Mouse (Mus musculus) forebrain, embryonic 11.5 days (tissue): ENCODE measurements at regions not wholly inside any gene's neighbourhood (a gene's known extent, or its start where the extent isn't known, plus 50 kb on each side); places are given as distances from the start of the nearest gene placed in this dataset.
"Not testable (repeated sequence)": the region's sequence is repeated elsewhere in the genome, so short reads cannot be mapped to it uniquely, and the experiment has no call there.

ENCODE experiments used
- ATAC-seq: fragments of 200-750 bp; cut with Nextera tagmentation; replicated peaks from 2 replicates; pipeline ENCODE4 v1.8.0; 2017; ENCODE audit warnings: moderate TSS enrichment; ENCODE audit not compliant: low FRiP score
- DNase-seq: peaks from one replicate; pipeline ENCODE4 v3.0.0-alpha.2; 2017; ENCODE audit warnings: low spot score
- H3K27ac ChIP-seq: fragments of 300-500 bp; sonication (generic); 2 replicates; pipeline ENCODE4 v1.5.1; 2014; ENCODE audit warnings: low read depth, low read length
- H3K27me3 ChIP-seq: fragments of 300-500 bp; sonication (generic); 2 replicates; pipeline ENCODE4 v1.6.1; 2014; ENCODE audit warnings: mild to moderate bottlenecking, low read length, mixed read lengths; ENCODE audit not compliant: control insufficient read depth, insufficient read depth
- H3K36me3 ChIP-seq: fragments of 300-500 bp; sonication (generic); 2 replicates; pipeline ENCODE4 v1.6.1; 2014; ENCODE audit warnings: mild to moderate bottlenecking, low read length, moderate library complexity, mixed read lengths; ENCODE audit not compliant: control insufficient read depth, insufficient read depth
- H3K4me1 ChIP-seq: fragments of 300-500 bp; sonication (generic); replicated peaks from 2 replicates; pipeline ENCODE4 v1.6.1; 2014; ENCODE audit warnings: low read length, mixed read lengths; ENCODE audit not compliant: control insufficient read depth, insufficient read depth
- H3K4me2 ChIP-seq: fragments of 300-500 bp; sonication (generic); 2 replicates; pipeline ENCODE4 v1.6.1; 2014; ENCODE audit warnings: low read depth, mild to moderate bottlenecking, low read length, moderate library complexity, mixed read lengths; ENCODE audit not compliant: severe bottlenecking
- H3K4me3 ChIP-seq: fragments of 300-500 bp; sonication (generic); 2 replicates; pipeline ENCODE4 v1.5.1; 2014; ENCODE audit warnings: low read depth, low read length
- H3K9ac ChIP-seq: fragments of 300-500 bp; sonication (generic); 2 replicates; pipeline ENCODE4 v1.6.1; 2014; ENCODE audit warnings: low read length
- H3K9me3 ChIP-seq: fragments of 300-500 bp; sonication (generic); 2 replicates; pipeline ENCODE4 v1.6.1; 2016; ENCODE audit warnings: low read length, mixed read lengths; ENCODE audit not compliant: control insufficient read depth
- WGBS: fragments of 180-500 bp; shearing (Covaris S2); extraction: QIAGEN DNeasy Blood & Tissue Kit; methylation state at CpG from one replicate; pipeline ENCODE4 v1.1.7; 2014; 5-methylcytosine and 5-hydroxymethylcytosine counted together

- no peaks in the 10 kb centered on the region for H3K27me3 ChIP-seq
- no peaks in the 10 kb centered on the region for H3K36me3 ChIP-seq
- no peak for ATAC-seq
- no peaks in the 10 kb centered on the region for H3K9me3 ChIP-seq
- no peak overlapping the region for H3K4me3 ChIP-seq
- no peak for DNase-seq
- H3K4me2 ChIP-seq, result no peak overlapping the region
- H3K9ac ChIP-seq, result no peak overlapping the region
- H3K27ac ChIP-seq, result no peak overlapping the region
- 70% methylated on average over 1 of the region's 1 CpGs for WGBS
- H3K4me1 ChIP-seq, result no peaks in the 10 kb centered on the region
These were observed 532.8 kb downstream of the Tfec start for GRCm38 (mm10) chr6:16365450-16365849.

- H3K9ac ChIP-seq, result no peak overlapping the region
- H3K27ac ChIP-seq, result no peak overlapping the region
- no peak overlapping the region for H3K4me2 ChIP-seq
- DNase-seq (no peak), ATAC-seq (no peak)
- no peaks in the 10 kb centered on the region for H3K36me3 ChIP-seq
- WGBS, result 71% methylated on average over 4 of the region's 4 CpGs
- H3K4me1 ChIP-seq, result no peaks in the 10 kb centered on the region
- no peak overlapping the region for H3K4me3 ChIP-seq
- no peaks in the 10 kb centered on the region for H3K27me3 ChIP-seq
- no peaks in the 10 kb centered on the region for H3K9me3 ChIP-seq
These were observed 536.2 kb downstream of the Tfec start for GRCm38 (mm10) chr6:16362057-16362456.

GRCm38 (mm10) chr6:16359881-16360711 is 538.1 kb downstream of the Tfec start:
- not testable (repeated sequence) for DNase-seq, H3K4me1 ChIP-seq, H3K9me3 ChIP-seq, H3K27me3 ChIP-seq, H3K27ac ChIP-seq, H3K36me3 ChIP-seq, H3K4me2 ChIP-seq, H3K9ac ChIP-seq
- WGBS, result 47% methylated on average over 8 of the region's 25 CpGs
- peak overlapping the region; percentile 19; the same call in 1 of the 2 replicates for H3K4me3 ChIP-seq
- ATAC-seq, result peak; percentile 86

DNA sequence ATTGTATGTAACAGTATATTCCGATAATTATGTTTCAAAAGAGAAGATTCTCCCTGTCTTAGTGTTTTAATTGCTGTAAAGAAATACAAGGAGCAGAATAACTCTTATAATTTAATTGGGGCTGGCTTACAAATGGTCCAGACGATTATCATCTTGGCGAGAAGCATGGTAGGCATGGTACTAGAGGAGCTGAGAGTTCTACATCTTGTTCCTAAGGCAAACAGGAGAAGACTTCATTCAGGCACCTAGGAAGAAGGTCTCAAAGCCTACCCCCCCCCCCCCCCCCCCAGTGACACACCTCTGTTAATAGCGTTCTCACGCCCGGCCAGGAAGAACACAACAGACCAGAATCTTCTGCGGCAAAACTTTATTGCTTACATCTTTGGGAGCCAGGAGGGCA is 538.8 kb downstream of the Tfec start:
- no peaks in the 10 kb centered on the region for H3K4me1 ChIP-seq
- no peak overlapping the region; the same call in 1 of the 2 replicates for H3K9ac ChIP-seq
- H3K9me3 ChIP-seq, result no peaks in the 10 kb centered on the region
- no peak overlapping the region for H3K27ac ChIP-seq
- H3K4me3 ChIP-seq, result peak overlapping the region; percentile 19; the same call in 1 of the 2 replicates
- 50% methylated on average over 7 of the region's 7 CpGs for WGBS
- peak overlapping the region; percentile 42; the same call in 1 of the 2 replicates for H3K4me2 ChIP-seq
- no peaks in the 10 kb centered on the region for H3K36me3 ChIP-seq
- DNase-seq (no peak), ATAC-seq (0 out of 2 replicates have a peak, but pooled peaks have one; percentile 57)
- H3K27me3 ChIP-seq, result no peaks in the 10 kb centered on the region

- H3K9ac ChIP-seq, result no peak overlapping the region
- no peak for DNase-seq
These were observed 564.6 kb downstream of the Tfec start for GRCm38 (mm10) chr6:16333638-16334037.

DNA sequence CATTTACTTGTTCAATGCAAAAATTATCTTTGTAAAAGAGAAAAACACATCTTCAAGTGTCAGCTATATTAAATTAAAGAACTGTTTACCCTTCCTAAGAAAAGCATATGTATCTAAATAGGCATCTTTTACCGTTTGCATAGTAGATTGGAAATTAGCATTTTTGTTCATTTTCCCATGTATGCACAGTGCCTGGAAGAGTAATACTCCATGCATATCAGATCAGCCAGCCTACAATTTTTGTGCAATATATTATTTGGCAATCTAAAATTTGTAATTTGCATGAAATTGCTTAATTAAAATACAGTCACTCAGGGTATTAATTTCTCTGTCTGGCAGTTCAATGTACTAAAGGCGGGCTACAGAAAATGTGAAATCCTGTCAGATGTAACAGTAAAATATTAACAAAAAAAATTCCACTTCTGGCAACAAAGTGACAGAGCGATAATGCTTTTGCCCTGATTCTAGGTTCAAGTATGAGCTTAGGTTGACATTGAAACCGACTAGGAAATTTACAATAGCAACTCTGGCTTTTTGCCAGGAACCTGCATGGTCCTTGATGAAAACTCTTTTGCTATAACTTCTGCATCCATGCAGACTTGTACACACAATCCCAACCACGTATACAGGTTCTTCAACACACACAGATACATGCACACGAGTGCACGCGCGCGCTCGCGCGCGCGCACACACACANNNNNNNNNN is 583.8 kb downstream of the Tfec start:
- Histone ChIP-seq H3K4me2 (no peak overlapping the region), H3K9me3 (no peaks in the 10 kb centered on the region), H3K27ac (no peak overlapping the region), H3K27me3 (no peaks in the 10 kb centered on the region), H3K4me1 (peaks cover 5% of the 10 kb centered on the region; the same call in 1 of the 2 replicates), H3K4me3 (no peak overlapping the region), H3K36me3 (no peaks in the 10 kb centered on the region), H3K9ac (no peak overlapping the region)
- DNase-seq, result no peak
- 92% methylated on average over 15 of the region's 15 CpGs for whole genome bisulfite sequencing
- ATAC-seq, result no peak

More at GRCm38 (mm10) chr6:16333638-16334037, 564.6 kb downstream of the Tfec start:
- ATAC-seq, result no peak
- Histone ChIP-seq H3K27ac (no peak overlapping the region), H3K4me1 (no peaks in the 10 kb centered on the region), H3K36me3 (no peaks in the 10 kb centered on the region), H3K4me3 (no peak overlapping the region), H3K9me3 (no peaks in the 10 kb centered on the region), H3K27me3 (no peaks in the 10 kb centered on the region), H3K4me2 (no peak overlapping the region)
- WGBS, result 60% methylated on average over 8 of the region's 8 CpGs

DNA sequence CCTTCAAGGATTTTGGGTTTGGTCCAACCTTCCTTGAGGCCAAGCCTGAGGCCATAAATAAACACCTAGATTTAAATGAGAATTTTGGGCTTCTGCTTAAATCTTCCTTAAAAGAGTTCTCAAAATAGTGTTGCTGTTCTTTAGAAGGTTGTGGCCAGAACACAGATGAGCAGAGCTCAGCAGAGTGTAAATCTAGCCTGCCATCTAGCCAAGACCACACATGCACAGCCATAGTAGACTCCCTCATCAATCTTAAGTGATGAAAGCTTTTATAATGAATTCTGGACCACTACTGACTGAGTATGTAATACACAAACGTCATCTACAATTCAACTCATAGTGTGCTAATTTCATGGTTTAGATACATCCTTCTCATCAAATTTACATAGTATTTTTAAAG is 585.3 kb downstream of the Tfec start:
- no peak overlapping the region for H3K9ac ChIP-seq
- H3K4me1 ChIP-seq, result peaks cover 2% of the 10 kb centered on the region; the same call in 1 of the 2 replicates
- ATAC-seq (no peak), DNase-seq (no peak)
- H3K27ac ChIP-seq, result no peak overlapping the region
- WGBS, result 61% methylated on average over 1 of the region's 1 CpGs
- H3K36me3 ChIP-seq, result no peaks in the 10 kb centered on the region
- H3K4me2 ChIP-seq, result no peak overlapping the region
- no peaks in the 10 kb centered on the region for H3K27me3 ChIP-seq
- H3K9me3 ChIP-seq, result no peaks in the 10 kb centered on the region
- no peak overlapping the region for H3K4me3 ChIP-seq

DNA sequence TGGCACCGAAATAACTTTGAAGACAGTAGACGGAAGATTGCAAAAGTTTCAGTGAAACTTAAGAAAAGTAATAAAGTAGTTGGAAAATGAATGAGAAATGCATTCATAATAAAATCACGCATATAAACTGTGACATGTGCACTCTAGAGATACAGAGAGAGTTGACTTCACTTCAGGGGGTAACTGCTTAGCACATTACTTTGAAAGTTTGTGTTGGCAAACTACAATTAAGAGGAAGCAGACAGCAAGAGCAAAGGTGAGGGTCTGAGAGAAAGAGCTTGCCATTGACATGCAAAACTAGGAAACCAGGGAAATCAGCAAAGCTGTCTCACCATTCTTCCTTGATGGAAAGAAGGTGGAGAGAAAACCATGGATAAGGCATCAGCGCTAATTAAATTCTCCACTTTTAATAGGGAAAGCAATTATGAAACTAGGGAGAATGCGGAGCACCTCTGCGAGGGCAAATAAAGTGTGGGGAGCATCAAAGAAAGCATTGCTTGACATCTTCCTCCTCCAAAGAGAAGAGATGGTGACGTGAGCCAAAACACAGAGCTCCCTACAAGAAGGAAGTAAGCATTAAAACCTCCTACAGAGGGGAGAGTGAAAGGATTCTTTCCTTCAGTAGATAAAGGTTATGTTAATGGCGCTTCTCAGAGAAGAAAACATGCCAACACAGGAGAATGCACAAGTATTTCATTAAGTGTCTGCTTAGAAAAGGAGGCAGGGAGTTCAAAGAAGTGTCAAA is 563.0 kb downstream of the Mdfic start:
- H3K27me3 ChIP-seq, result no peaks in the 10 kb centered on the region
- H3K4me2 ChIP-seq, result no peak overlapping the region
- H3K9ac ChIP-seq, result no peak overlapping the region
- no peak overlapping the region for H3K4me3 ChIP-seq
- ATAC-seq (peak; percentile 87), DNase-seq (no peak)
- H3K4me1 ChIP-seq, result no peaks in the 10 kb centered on the region
- no peaks in the 10 kb centered on the region for H3K9me3 ChIP-seq
- H3K36me3 ChIP-seq, result no peaks in the 10 kb centered on the region
- WGBS, result 44% methylated on average over 8 of the region's 8 CpGs
- no peak overlapping the region for H3K27ac ChIP-seq
